Mouse (Mus musculus) small intestine, adult 2 months (tissue): ENCODE data around the gene Plxnb3. TPM values are rescaled to one million over a fixed set of nuclear protein-coding genes. Genes with fewer than 3 reads are reported as not detected.

ENCODE experiments used
- H3K27ac ChIP-seq: fragments of 200-500 bp; 2 replicates; pipeline ENCODE4 v1.5.1; 2012; ENCODE audit warnings: low read depth, low read length, control low read depth, inconsistent platforms; ENCODE audit not compliant: insufficient read depth
- H3K27me3 ChIP-seq: fragments of 200-500 bp; 2 replicates; pipeline ENCODE4 v1.6.1; 2012; ENCODE audit warnings: mild to moderate bottlenecking, moderate library complexity, low read length, inconsistent platforms; ENCODE audit not compliant: control insufficient read depth, insufficient read depth
- H3K36me3 ChIP-seq: fragments of 200-500 bp; 2 replicates; pipeline ENCODE4 v1.6.1; 2012; ENCODE audit warnings: mild to moderate bottlenecking, low read length, control low read depth, inconsistent platforms; ENCODE audit not compliant: control insufficient read depth, insufficient read depth
- H3K4me1 ChIP-seq: fragments of 200-500 bp; 2 replicates; pipeline ENCODE4 v1.6.1; 2012; ENCODE audit warnings: low read length, inconsistent platforms, mixed read lengths; ENCODE audit not compliant: control insufficient read depth, insufficient read depth, insufficient read length
- H3K4me3 ChIP-seq: fragments of 200-500 bp; 2 replicates; pipeline ENCODE4 v1.5.1; 2012; ENCODE audit warnings: low read depth, mild to moderate bottlenecking, control low read depth, inconsistent platforms, low read length, moderate library complexity
- CTCF ChIP-seq: fragments of 200-500 bp; IDR thresholded peaks from 2 replicates; pipeline ENCODE4 v1.5.1; 2012; ENCODE audit warnings: low read depth, mild to moderate bottlenecking, control low read depth, inconsistent platforms, low read length, moderate library complexity, mixed read lengths; ENCODE audit not compliant: insufficient replicate concordance, insufficient read length; ENCODE audit errors: extremely low read depth
- POLR2A ChIP-seq: fragments of 200-500 bp; IDR thresholded peaks from 2 replicates; pipeline ENCODE4 v1.6.1; 2012; ENCODE audit warnings: low read depth, mild to moderate bottlenecking, control low read depth, inconsistent platforms, low read length, moderate library complexity
- WGBS: fragments of 180-500 bp; shearing (Covaris S2); methylation state at CpG from one replicate; pipeline ENCODE4 v1.1.7; 2018; 5-methylcytosine and 5-hydroxymethylcytosine counted together
- polyA plus RNA-seq: library from polyadenylated mRNA; depleted of rRNA; stranded (reverse); fragments of >200 nt; gene quantifications from 2 replicates; pipeline ENCODE4 v1.2.3, GENCODE M21; 2012; rRNA removed

Gene Plxnb3
- polyA plus RNA-seq = 0.22 and 0.38 TPM in 2 replicates

- no peaks in the 10 kb centered on the region for H3K4me1 ChIP-seq
- H3K27ac ChIP-seq = no peak within 1 kb of the TSS
- TF ChIP-seq CTCF = no peak
- TF ChIP-seq POLR2A = no peak
- H3K27me3 ChIP-seq = no peaks in the 10 kb centered on the region
- no peak within 1 kb of the TSS for H3K4me3 ChIP-seq
- H3K36me3 ChIP-seq = no peaks in the 10 kb centered on the region
- WGBS = 83% methylated on average over 5 of the region's 5 CpGs
Observed at GRCm38 (mm10) chrX:73756334-73757140, at the start of gene Plxnb3. Plxnb3 (plus strand) TSS chrX:73757090.

GRCm38 (mm10) chrX:73715476-73716108 is 41.3 kb upstream of the Plxnb3 start:
- Histone ChIP-seq H3K27ac (peak overlapping the region; percentile 77), H3K36me3 (peaks cover 13% of the 10 kb centered on the region), H3K27me3 (no peaks in the 10 kb centered on the region), H3K4me3 (peak overlapping the region; percentile 81), H3K4me1 (peaks cover 11% of the 10 kb centered on the region)
- WGBS = 17% methylated on average over 21 of the region's 21 CpGs
- TF ChIP-seq CTCF = peak; percentile 30; the same call in 1 of the 2 replicates
- no peak for TF ChIP-seq POLR2A

GRCm38 (mm10) chrX:73716109-73716661 is 40.7 kb upstream of the Plxnb3 start, which contains the start of the genes Bcap31 and Abcd1:
Bcap31 (minus strand) TSS chrX:73716175.
Abcd1 (plus strand) TSS chrX:73716597.
- peaks cover 9% of the 10 kb centered on the region for H3K36me3 ChIP-seq
- TF ChIP-seq POLR2A (peak; percentile 76; the same call in 1 of the 2 replicates), CTCF (no peak)
- no peaks in the 10 kb centered on the region for H3K27me3 ChIP-seq
- peaks cover 11% of the 10 kb centered on the region for H3K4me1 ChIP-seq
- WGBS = 16% methylated on average over 39 of the region's 45 CpGs
- peak within 1 kb of the TSS; percentile 81 for H3K4me3 ChIP-seq
- H3K27ac ChIP-seq = peak within 1 kb of the TSS; percentile 96

- 25% methylated on average over 30 of the region's 30 CpGs for WGBS
- TF ChIP-seq POLR2A (peak; percentile 56; the same call in 1 of the 2 replicates), CTCF (no peak)
Observed at GRCm38 (mm10) chrX:73716709-73717545, 40.0 kb upstream of the Plxnb3 start.

GRCm38 (mm10) chrX:73717667-73718066 is 39.2 kb upstream of the Plxnb3 start:
- Histone ChIP-seq H3K36me3 (peaks cover 7% of the 10 kb centered on the region; the same call in 1 of the 2 replicates), H3K27me3 (no peaks in the 10 kb centered on the region), H3K27ac (peak overlapping the region; percentile 96), H3K4me3 (peak overlapping the region; percentile 81), H3K4me1 (peaks cover 11% of the 10 kb centered on the region)
- 43% methylated on average over 11 of the region's 11 CpGs for WGBS
- TF ChIP-seq CTCF = no peak
- TF ChIP-seq POLR2A = no peak

More at GRCm38 (mm10) chrX:73716709-73717545, 40.0 kb upstream of the Plxnb3 start:
- Histone ChIP-seq H3K27me3 (no peaks in the 10 kb centered on the region), H3K27ac (peak overlapping the region; percentile 96), H3K4me1 (peaks cover 11% of the 10 kb centered on the region), H3K4me3 (peak overlapping the region; percentile 81), H3K36me3 (peaks cover 7% of the 10 kb centered on the region; the same call in 1 of the 2 replicates)

- Histone ChIP-seq H3K27me3 (no peaks in the 10 kb centered on the region), H3K4me3 (peak overlapping the region; percentile 81), H3K27ac (peak overlapping the region; percentile 96), H3K4me1 (peaks cover 11% of the 10 kb centered on the region), H3K36me3 (peaks cover 10% of the 10 kb centered on the region)
- TF ChIP-seq POLR2A (no peak), CTCF (no peak)
- 22% methylated on average over 3 of the region's 3 CpGs for WGBS
Observed at GRCm38 (mm10) chrX:73718271-73718670, 38.6 kb upstream of the Plxnb3 start.
